Comparison of ENCODE assay signal across 19 mouse cellular contexts in genomic region chr2:102040456-102040855, GRCm38 (mm10).
A peak's percentile ranks its signal among the peaks of the same experiment; 100 is the strongest.
DNase-seq lines count a peak whose midpoint lies in the region; ATAC-seq and TF ChIP-seq lines count a peak whose summit lies in the region.
"Had no signal": no experiment of that assay in that cellular context is flagged by ENCODE, and none has a peak within 500 bp of the region (broad histone marks: within the 10 kb centered on the region; RNA-seq: fewer than 3 reads in every experiment).

No protein-coding gene starts in this region.

- H3K4me3 ChIP-seq in hindbrain, embryonic 12.5 days, result no peak overlapping the region
- H3K4me3 ChIP-seq in hindbrain, embryonic 16.5 days (ENCODE audit: low read length), result no peak overlapping the region
- no peak overlapping the region for H3K4me3 ChIP-seq in midbrain, embryonic 13.5 days (replicated peaks)
- no peak overlapping the region for H3K4me3 ChIP-seq in midbrain, postnatal 0 days (ENCODE audit: low read depth, low read length)
- H3K4me3 ChIP-seq: embryonic facial prominence, embryonic 10.5 days; heart, embryonic 10.5 days had no signal

- 92% methylated on average over 5 of the region's 5 CpGs for WGBS in hindbrain, embryonic 12.5 days
- 79% methylated on average over 5 of the region's 5 CpGs for whole genome bisulfite sequencing in hindbrain, embryonic 16.5 days
- WGBS in midbrain, embryonic 13.5 days, result 90% methylated on average over 5 of the region's 5 CpGs
- WGBS in midbrain, postnatal 0 days, result 90% methylated on average over 5 of the region's 5 CpGs

- no peak for DNase-seq in midbrain, postnatal 0 days (ENCODE audit: low spot score)
- peak; percentile 53 for DNase-seq in thymus, postnatal 14 days
- DNase-seq in thymus, adult 18-20 months, result no peak
- DNase-seq: adrenal gland, postnatal 25 days; cerebellum, adult 2 months; cerebellum, postnatal 10 days; gastrocnemius, postnatal 36 days; heart, adult 11 months; heart, postnatal 14 days had no signal

- H3K9me3 ChIP-seq in hindbrain, embryonic 12.5 days (replicated peaks), result no peaks in the 10 kb centered on the region
- no peaks in the 10 kb centered on the region for H3K9me3 ChIP-seq in hindbrain, embryonic 16.5 days (ENCODE audit: control insufficient read depth, low read length)
- no peaks in the 10 kb centered on the region for H3K9me3 ChIP-seq in midbrain, embryonic 13.5 days
- no peaks in the 10 kb centered on the region for H3K9me3 ChIP-seq in midbrain, postnatal 0 days (ENCODE audit: low read length)
- H3K9me3 ChIP-seq: embryonic facial prominence, embryonic 10.5 days; heart, embryonic 10.5 days had no signal

- H3K27ac ChIP-seq in hindbrain, embryonic 12.5 days, result 0 out of 2 replicates have a peak overlapping the region, but pooled peaks have one; percentile 8
- no peak overlapping the region for H3K27ac ChIP-seq in hindbrain, embryonic 16.5 days (ENCODE audit: low read depth, low read length)
- 0 out of 2 replicates have a peak overlapping the region, but pooled peaks have one; percentile 14 for H3K27ac ChIP-seq in midbrain, embryonic 13.5 days
- H3K27ac ChIP-seq in midbrain, postnatal 0 days (ENCODE audit: low read depth, low read length), result no peak overlapping the region
- H3K27ac ChIP-seq: embryonic facial prominence, embryonic 10.5 days; heart, embryonic 10.5 days; hindbrain, postnatal 0 days had no signal

- peaks cover 27% of the 10 kb centered on the region for H3K4me1 ChIP-seq in hindbrain, embryonic 12.5 days
- H3K4me1 ChIP-seq in hindbrain, embryonic 16.5 days (ENCODE audit: control insufficient read depth, insufficient read depth, low read depth, low read length), result peaks cover 16% of the 10 kb centered on the region; the same call in 1 of the 2 replicates
- peaks cover 54% of the 10 kb centered on the region for H3K4me1 ChIP-seq in midbrain, embryonic 13.5 days (replicated peaks)
- peaks cover 7% of the 10 kb centered on the region; the same call in 1 of the 2 replicates for H3K4me1 ChIP-seq in midbrain, postnatal 0 days (ENCODE audit: insufficient read depth, low read length)

- H3K27me3 ChIP-seq in hindbrain, embryonic 12.5 days, result no peaks in the 10 kb centered on the region
- no peaks in the 10 kb centered on the region for H3K27me3 ChIP-seq in hindbrain, embryonic 16.5 days (replicated peaks; ENCODE audit: control insufficient read depth, insufficient read depth, low read length)
- no peaks in the 10 kb centered on the region for H3K27me3 ChIP-seq in midbrain, embryonic 13.5 days
- no peaks in the 10 kb centered on the region for H3K27me3 ChIP-seq in midbrain, postnatal 0 days (ENCODE audit: insufficient read depth, low read length)
- H3K27me3 ChIP-seq: CH12.LX, Patski had no signal

- no peak overlapping the region for H3K4me2 ChIP-seq in hindbrain, embryonic 12.5 days (replicated peaks)
- no peak overlapping the region for H3K4me2 ChIP-seq in hindbrain, embryonic 16.5 days (ENCODE audit: low read length)
- H3K4me2 ChIP-seq in midbrain, embryonic 13.5 days (replicated peaks), result no peak overlapping the region
- H3K4me2 ChIP-seq in midbrain, postnatal 0 days (ENCODE audit: low read depth, low read length, poor library complexity, severe bottlenecking), result no peak overlapping the region

- ATAC-seq in hindbrain, embryonic 12.5 days (ENCODE audit: low FRiP score), result no peak
- no peak for ATAC-seq in hindbrain, embryonic 16.5 days
- no peak for ATAC-seq in midbrain, embryonic 13.5 days
- no peak for ATAC-seq in midbrain, postnatal 0 days (ENCODE audit: low FRiP score)
- ATAC-seq: activated CD4-positive, CD25-positive, alpha-beta regulatory T cell, adult 4 months; forebrain, embryonic 14.5 days; hindbrain, postnatal 0 days; Patski had no signal

- no peak for TF ChIP-seq CTCF in midbrain, postnatal 0 days (IDR thresholded peaks at IDR 0.05)

- no peaks in the 10 kb centered on the region for H3K36me3 ChIP-seq in hindbrain, embryonic 12.5 days
- H3K36me3 ChIP-seq in hindbrain, embryonic 16.5 days (ENCODE audit: control insufficient read depth, insufficient read depth, low read length), result no peaks in the 10 kb centered on the region
- H3K36me3 ChIP-seq in midbrain, embryonic 13.5 days, result no peaks in the 10 kb centered on the region
- no peaks in the 10 kb centered on the region for H3K36me3 ChIP-seq in midbrain, postnatal 0 days (ENCODE audit: insufficient read depth, low read length)
- H3K36me3 ChIP-seq: heart, embryonic 10.5 days had no signal

- no peak overlapping the region for H3K9ac ChIP-seq in hindbrain, embryonic 12.5 days
- no peak overlapping the region for H3K9ac ChIP-seq in hindbrain, embryonic 16.5 days (ENCODE audit: low read depth, low read length)
- no peak overlapping the region for H3K9ac ChIP-seq in midbrain, embryonic 13.5 days (replicated peaks)
- H3K9ac ChIP-seq in midbrain, postnatal 0 days (replicated peaks; ENCODE audit: low read length, poor library complexity, severe bottlenecking), result no peak overlapping the region

Comparison
In these comparisons a context has a peak if more than half of its experiments do, and no peak if none do; other contexts are left out.
1. H3K27ac ChIP-seq: peak in hindbrain, embryonic 12.5 days (single experiment) and midbrain, embryonic 13.5 days (single experiment); none in hindbrain, embryonic 16.5 days (single experiment) and midbrain, postnatal 0 days (single experiment).